Mouse (Mus musculus): ENCODE data around the gene Cd59a. TPM values are rescaled to one million over a fixed set of nuclear protein-coding genes. Genes with fewer than 3 reads are reported as not detected.

Gene Cd59a
- 7.1 and 10.0 TPM in 2 replicates for polyA plus RNA-seq (2012; rRNA removed)

DNA sequence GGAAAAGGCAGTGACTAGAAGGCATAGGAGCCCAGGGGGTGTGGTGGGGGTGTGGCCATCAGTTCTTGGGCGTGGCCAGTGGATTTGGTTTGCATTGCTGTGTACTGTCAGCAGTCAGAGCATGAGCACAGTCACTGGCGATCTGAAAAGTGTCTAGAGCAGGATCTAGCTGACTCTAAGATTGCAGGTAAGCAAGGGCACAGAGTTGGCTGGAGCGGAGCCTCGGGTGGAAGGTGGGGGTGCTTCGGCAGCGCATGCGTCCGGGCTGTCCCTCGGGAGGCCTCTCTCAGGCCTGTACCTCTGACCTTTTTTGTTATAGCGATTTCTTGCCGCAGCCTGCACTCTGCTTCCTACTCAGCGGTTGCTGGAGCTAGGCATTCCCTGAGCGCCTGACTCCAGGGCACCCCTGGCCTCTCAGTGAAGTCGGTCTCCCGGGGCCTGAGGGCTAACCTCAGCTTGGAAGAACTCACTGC lies at the start of gene Cd59a:
TSS of gene Cd59a (plus strand) at position 61 of the 473 bp plus-strand sequence.

GRCm38 (mm10) chr2:104065526-104065925 lies 30.1 kb upstream of the Cd59a start, which contains the start of gene Gm10912:
Gm10912 (plus strand) TSS chr2:104065826.

DNA sequence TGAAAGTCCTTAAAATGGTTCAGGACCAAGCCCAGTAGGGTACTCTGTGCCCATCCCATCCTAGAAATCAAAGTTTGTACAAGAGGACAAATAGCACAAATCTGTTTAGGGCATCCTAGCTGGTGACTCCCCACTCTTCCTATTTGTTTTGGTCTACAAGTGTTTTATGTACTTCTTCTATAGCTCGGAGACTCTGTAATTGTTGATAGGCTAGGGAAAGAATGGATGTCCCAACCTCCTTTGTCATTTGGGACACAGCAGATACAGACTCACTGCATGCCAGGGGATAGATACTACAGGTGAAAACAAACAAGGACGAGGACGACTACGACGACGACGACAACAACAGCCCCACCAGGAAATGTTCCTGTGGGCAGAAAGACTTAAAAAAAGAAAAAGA lies 27.2 kb upstream of the Cd59a start, which contains the start of gene Gm10799:
TSS of gene Gm10799 (minus strand) at position 101 of the 400 bp plus-strand sequence.

GRCm38 (mm10) chr2:104069704-104070185 lies 25.9 kb upstream of the Cd59a start, which contains the start of gene Cd59b:
Cd59b (plus strand) TSS chr2:104069849.

DNA sequence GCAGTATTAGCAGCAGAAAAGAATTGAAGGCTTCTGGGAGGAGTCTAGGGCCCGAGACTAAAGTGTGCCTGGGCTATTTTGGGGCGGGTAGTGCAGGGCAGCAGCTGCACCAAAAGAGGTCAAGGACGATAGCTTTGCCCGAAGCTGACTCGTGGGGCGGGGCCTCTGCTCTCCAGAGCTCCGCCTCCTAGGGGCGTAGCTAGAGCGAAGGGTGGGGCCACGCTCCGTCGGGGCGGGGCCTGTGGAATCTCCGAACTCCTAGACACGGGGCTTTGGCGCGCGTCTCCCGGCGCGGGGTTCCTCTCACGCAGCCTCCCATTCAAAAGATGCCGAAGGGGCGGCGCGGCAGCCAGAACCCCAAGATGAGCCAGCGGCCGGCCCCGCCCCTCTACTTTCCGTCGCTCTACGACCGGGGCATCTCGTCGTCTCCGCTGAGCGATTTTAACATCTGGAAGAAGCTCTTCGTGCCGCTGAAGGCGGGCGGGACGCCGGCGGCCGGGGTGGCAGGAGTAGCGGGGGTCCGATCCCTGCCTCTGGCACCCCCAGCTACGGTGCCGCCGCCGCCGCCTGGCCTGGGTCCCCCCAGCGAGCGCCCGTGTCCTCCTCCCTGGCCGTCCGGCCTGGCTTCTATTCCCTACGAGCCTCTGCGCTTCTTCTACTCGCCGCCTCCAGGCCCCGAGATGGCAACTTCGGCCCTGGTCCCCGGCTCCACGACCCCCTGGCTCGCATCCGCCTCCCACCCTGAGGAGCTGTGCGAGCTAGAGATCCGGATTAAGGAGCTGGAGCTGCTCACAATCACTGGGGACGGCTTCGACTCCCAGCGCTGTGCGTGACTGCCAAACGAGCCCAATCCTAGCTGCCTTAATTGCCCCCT lies 27.1 kb downstream of the Cd59a start, which contains the start of gene A930018P22Rik:
TSS of gene A930018P22Rik (plus strand) at position 265 of the 874 bp plus-strand sequence.

Other genes starting within 250 kb of the Cd59a start
- 34.9 and 37.1 TPM in 2 replicates for gene Lmo2, start 137.8 kb upstream of the Cd59a start, polyA plus RNA-seq (2012; rRNA removed)
- 42.1 and 42.6 TPM in 2 replicates for gene Fbxo3, start 68.1 kb upstream of the Cd59a start, polyA plus RNA-seq (2012; rRNA removed)
- gene 4931422A03Rik, start 67.4 kb upstream of the Cd59a start, polyA plus RNA-seq (2012; rRNA removed), result 0.15 TPM in 1 of 2 replicates, not detected in the other
- 0.06 and 0.09 TPM in 2 replicates for gene Gm10912, start 30.0 kb upstream of the Cd59a start, polyA plus RNA-seq (2012; rRNA removed)
- gene Gm10799, start 27.3 kb upstream of the Cd59a start, polyA plus RNA-seq (2012; rRNA removed), result not detected in 2 replicates
- 2.0 and 2.2 TPM in 2 replicates for gene Cd59b, start 26.0 kb upstream of the Cd59a start, polyA plus RNA-seq (2012; rRNA removed)
- gene A930018P22Rik, start 27.0 kb downstream of the Cd59a start, polyA plus RNA-seq (2012; rRNA removed), result not detected in 2 replicates